Mouse (Mus musculus): ENCODE measurements around the gene Gm28374.
"Not testable (repeated sequence)": the region's sequence is repeated elsewhere in the genome, so short reads cannot be mapped to it uniquely, and the experiment has no call there.

Gm28374 gene

GRCm38 (mm10) chr19:6082156-6082555 is at the start of gene Gm28374:
Gm28374 (minus strand) TSS chr19:6082256.
- DNase-seq = no peak

GRCm38 (mm10) chr19:6130414-6131128 is 48.5 kb upstream of the Gm28374 start:
- DNase-seq = not testable (repeated sequence)

GRCm38 (mm10) chr19:6127760-6128341 is 45.8 kb upstream of the Gm28374 start, which contains the start of gene Snx15:
Snx15 (minus strand) TSS chr19:6128304.
- DNase-seq = peak; percentile 96

- no peak for DNase-seq
Observed at GRCm38 (mm10) chr19:6126789-6127580, 44.9 kb upstream of the Gm28374 start.

GRCm38 (mm10) chr19:6126289-6126688 is 44.2 kb upstream of the Gm28374 start:
- DNase-seq = peak in 1 of 2 experiments; percentile 63

- DNase-seq = no peak
Observed at GRCm38 (mm10) chr19:6124898-6125297, 42.8 kb upstream of the Gm28374 start.

- DNase-seq = no peak
Observed at GRCm38 (mm10) chr19:6123330-6123729, 41.3 kb upstream of the Gm28374 start.

GRCm38 (mm10) chr19:6121761-6122160 is 39.7 kb upstream of the Gm28374 start:
- DNase-seq = no peak

GRCm38 (mm10) chr19:6118677-6119185 is 36.7 kb upstream of the Gm28374 start:
- no peak for DNase-seq

- peak; percentile 85 to 89 for DNase-seq
Observed at GRCm38 (mm10) chr19:6117986-6118676, 36.1 kb upstream of the Gm28374 start, which contains the start of gene Sac3d1. Sac3d1 (minus strand) TSS chr19:6118650.

- DNase-seq = no peak
Observed at GRCm38 (mm10) chr19:6117346-6117985, 35.4 kb upstream of the Gm28374 start.

- DNase-seq = no peak
Observed at GRCm38 (mm10) chr19:6116113-6116850, 34.2 kb upstream of the Gm28374 start.

GRCm38 (mm10) chr19:6113116-6113515 is 31.1 kb upstream of the Gm28374 start:
- no peak for DNase-seq

- DNase-seq = no peak
Observed at GRCm38 (mm10) chr19:6105586-6105985, 23.5 kb upstream of the Gm28374 start, which contains the start of gene Naaladl1. Naaladl1 (plus strand) TSS chr19:6105782.

GRCm38 (mm10) chr19:6104476-6104875 is 22.4 kb upstream of the Gm28374 start:
- DNase-seq = no peak

GRCm38 (mm10) chr19:6102169-6102853 is 20.3 kb upstream of the Gm28374 start:
- DNase-seq = no peak

- no peak for DNase-seq
Observed at GRCm38 (mm10) chr19:6101186-6101585, 19.1 kb upstream of the Gm28374 start.

GRCm38 (mm10) chr19:6097847-6098246 is 15.8 kb upstream of the Gm28374 start:
- no peak for DNase-seq

- DNase-seq = no peak
Observed at GRCm38 (mm10) chr19:6094119-6094518, 12.1 kb upstream of the Gm28374 start, which contains the start of gene AC131692.1. AC131692.1 (plus strand) TSS chr19:6094419.

GRCm38 (mm10) chr19:6088841-6089240 is 6.8 kb upstream of the Gm28374 start:
- DNase-seq = no peak
